Comparison of ENCODE assay signal across 24 mouse cellular contexts in the genomic region with DNA sequence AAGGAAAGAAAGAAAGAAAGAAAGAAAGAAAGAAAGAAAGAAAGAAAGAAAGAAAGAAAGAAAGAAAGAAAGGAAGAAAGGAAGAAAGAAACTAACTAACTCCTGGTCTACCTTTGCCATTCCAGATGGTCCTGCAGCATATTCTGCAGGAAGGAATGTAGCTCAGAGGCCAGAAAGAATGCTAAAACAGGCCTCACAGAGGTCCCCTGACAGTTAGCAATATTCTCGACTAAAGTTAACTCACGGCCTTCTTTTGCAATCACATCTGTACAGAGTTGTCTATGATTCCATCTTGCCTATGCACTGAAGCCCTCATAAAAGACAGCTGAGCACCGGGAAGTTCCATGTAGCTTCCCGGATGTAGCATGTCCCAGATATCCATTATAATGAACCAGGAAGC. TPM values are rescaled to one million over a fixed set of nuclear protein-coding genes. Genes with fewer than 3 reads are reported as not detected.
DNase-seq lines count a peak whose midpoint lies in the region; ATAC-seq and TF ChIP-seq lines count a peak whose summit lies in the region.
"Had no signal": no experiment of that assay in that cellular context is flagged by ENCODE, and none has a peak within 500 bp of the region (broad histone marks: within the 10 kb centered on the region; RNA-seq: fewer than 3 reads in every experiment).

No protein-coding gene starts in this region.

- WGBS in embryonic facial prominence, embryonic 14.5 days, result 68% methylated on average over 4 of the region's 4 CpGs
- 90% methylated on average over 4 of the region's 4 CpGs for WGBS in embryonic facial prominence, embryonic 10.5 days
- 93% methylated on average over 4 of the region's 4 CpGs for WGBS in olfactory bulb, adult 2 months
- 91% methylated on average over 4 of the region's 4 CpGs for WGBS in midbrain, postnatal 0 days

- H3K9me3 ChIP-seq in embryonic facial prominence, embryonic 14.5 days (ENCODE audit: control insufficient read depth, low read length), result no peaks in the 10 kb centered on the region
- H3K9me3 ChIP-seq in embryonic facial prominence, embryonic 10.5 days, result no peaks in the 10 kb centered on the region
- H3K9me3 ChIP-seq in midbrain, postnatal 0 days (ENCODE audit: low read length), result no peaks in the 10 kb centered on the region
- H3K9me3 ChIP-seq: embryonic facial prominence, embryonic 12.5 days; embryonic facial prominence, embryonic 15.5 days; forebrain, embryonic 13.5 days; forebrain, embryonic 15.5 days had no signal

- no peak for ATAC-seq in embryonic facial prominence, embryonic 14.5 days (ENCODE audit: low read depth)
- ATAC-seq in midbrain, postnatal 0 days (ENCODE audit: low FRiP score), result no peak
- no peak for ATAC-seq in erythroblast, adult 5-6 weeks (replicated peaks; ENCODE audit: low FRiP score, poor library complexity, severe bottlenecking)
- ATAC-seq: activated CD4-positive, CD25-positive, alpha-beta regulatory T cell, adult 4 months; forebrain, embryonic 13.5 days; forebrain, embryonic 15.5 days; forebrain, postnatal 0 days; Patski had no signal

- H3K4me1 ChIP-seq in embryonic facial prominence, embryonic 14.5 days (ENCODE audit: control insufficient read depth, insufficient read depth, low read length), result peaks cover 5% of the 10 kb centered on the region; the same call in 1 of the 2 replicates
- H3K4me1 ChIP-seq in embryonic facial prominence, embryonic 10.5 days, result peaks cover 10% of the 10 kb centered on the region
- H3K4me1 ChIP-seq in olfactory bulb, adult 2 months (ENCODE audit: control insufficient read depth, insufficient read depth, low read length), result peaks cover 19% of the 10 kb centered on the region
- H3K4me1 ChIP-seq in midbrain, postnatal 0 days (ENCODE audit: insufficient read depth, low read length), result no peaks in the 10 kb centered on the region
- H3K4me1 ChIP-seq: forebrain, embryonic 13.5 days; forebrain, embryonic 15.5 days had no signal

- DNase-seq in embryonic facial prominence, embryonic 14.5 days (ENCODE audit: low spot score), result peak; percentile 20
- no peak for DNase-seq in embryonic facial prominence, embryonic 10.5 days (ENCODE audit: low spot score)
- peak; percentile 44 for DNase-seq in 3T3-L1 (ENCODE audit: low read depth, low spot score)
- DNase-seq in adipocyte (ENCODE audit: low spot score), result peak; percentile 53
- DNase-seq in midbrain, postnatal 0 days (ENCODE audit: low spot score), result no peak
- DNase-seq: adrenal gland, adult 2 months; adrenal gland, postnatal 10 days; adrenal gland, postnatal 25 days; cerebellum, adult 11 months; cerebellum, adult 18-20 months; cerebellum, adult 8-10 months; cerebellum, adult 9-11 months; cerebellum, postnatal 14 days; cerebellum, postnatal 36 days; embryo, embryonic 11 days; forebrain, postnatal 0 days had no signal

- no peaks in the 10 kb centered on the region for H3K27me3 ChIP-seq in embryonic facial prominence, embryonic 14.5 days (replicated peaks; ENCODE audit: control insufficient read depth, insufficient read depth, low read length)
- no peaks in the 10 kb centered on the region for H3K27me3 ChIP-seq in embryonic facial prominence, embryonic 10.5 days (replicated peaks; ENCODE audit: low read depth, poor library complexity, severe bottlenecking)
- H3K27me3 ChIP-seq in midbrain, postnatal 0 days (ENCODE audit: insufficient read depth, low read length), result no peaks in the 10 kb centered on the region
- H3K27me3 ChIP-seq: embryonic facial prominence, embryonic 12.5 days; embryonic facial prominence, embryonic 15.5 days; forebrain, embryonic 15.5 days; Patski had no signal

- no peak for TF ChIP-seq CTCF in olfactory bulb, adult 2 months (IDR thresholded peaks at IDR 0.05; ENCODE audit: insufficient read depth, low read depth, low read length)
- TF ChIP-seq CTCF in midbrain, postnatal 0 days (IDR thresholded peaks at IDR 0.05), result no peak

- H3K27ac ChIP-seq in embryonic facial prominence, embryonic 14.5 days (replicated peaks; ENCODE audit: low read depth, low read length), result no peak overlapping the region
- no peak overlapping the region for H3K27ac ChIP-seq in embryonic facial prominence, embryonic 10.5 days (replicated peaks)
- peak overlapping the region; percentile 94 for H3K27ac ChIP-seq in olfactory bulb, adult 2 months (ENCODE audit: insufficient read depth, low read depth, low read length)
- H3K27ac ChIP-seq in midbrain, postnatal 0 days (ENCODE audit: low read depth, low read length), result no peak overlapping the region
- H3K27ac ChIP-seq: embryonic facial prominence, embryonic 12.5 days; embryonic facial prominence, embryonic 15.5 days; forebrain, embryonic 13.5 days; forebrain, embryonic 15.5 days had no signal

- TF ChIP-seq POLR2A in olfactory bulb, adult 2 months (IDR thresholded peaks at IDR 0.05; ENCODE audit: insufficient read depth, low read depth, low read length), result no peak

- no peaks in the 10 kb centered on the region for H3K36me3 ChIP-seq in embryonic facial prominence, embryonic 14.5 days (ENCODE audit: control insufficient read depth, insufficient read depth, low read length)
- no peaks in the 10 kb centered on the region for H3K36me3 ChIP-seq in embryonic facial prominence, embryonic 10.5 days (replicated peaks)
- H3K36me3 ChIP-seq in midbrain, postnatal 0 days (ENCODE audit: insufficient read depth, low read length), result no peaks in the 10 kb centered on the region
- H3K36me3 ChIP-seq: embryonic facial prominence, embryonic 12.5 days; embryonic facial prominence, embryonic 15.5 days; forebrain, embryonic 15.5 days had no signal

- no peak overlapping the region for H3K9ac ChIP-seq in embryonic facial prominence, embryonic 14.5 days (ENCODE audit: low read depth, low read length)
- H3K9ac ChIP-seq in midbrain, postnatal 0 days (replicated peaks; ENCODE audit: low read length, poor library complexity, severe bottlenecking), result no peak overlapping the region
- H3K9ac ChIP-seq: embryonic facial prominence, embryonic 12.5 days; embryonic facial prominence, embryonic 15.5 days; forebrain, embryonic 13.5 days; forebrain, embryonic 15.5 days; forebrain, postnatal 0 days had no signal

- H3K4me2 ChIP-seq in embryonic facial prominence, embryonic 14.5 days (ENCODE audit: low read depth, low read length), result no peak overlapping the region
- no peak overlapping the region for H3K4me2 ChIP-seq in midbrain, postnatal 0 days (ENCODE audit: low read depth, low read length, poor library complexity, severe bottlenecking)
- H3K4me2 ChIP-seq: embryonic facial prominence, embryonic 12.5 days; embryonic facial prominence, embryonic 15.5 days; forebrain, embryonic 13.5 days; forebrain, embryonic 15.5 days had no signal

- no peak overlapping the region for H3K4me3 ChIP-seq in embryonic facial prominence, embryonic 14.5 days (ENCODE audit: low read depth, low read length)
- no peak overlapping the region for H3K4me3 ChIP-seq in embryonic facial prominence, embryonic 10.5 days
- H3K4me3 ChIP-seq in olfactory bulb, adult 2 months (ENCODE audit: insufficient read depth, low read depth, low read length), result no peak overlapping the region
- H3K4me3 ChIP-seq in midbrain, postnatal 0 days (ENCODE audit: low read depth, low read length), result no peak overlapping the region
- H3K4me3 ChIP-seq: embryonic facial prominence, embryonic 12.5 days; embryonic facial prominence, embryonic 15.5 days; forebrain, embryonic 13.5 days; forebrain, embryonic 15.5 days had no signal

RNA-seq across cellular contexts. Expression of a gene that starts 33.4 kb away (rescaled TPM):
- polyA plus RNA-seq in embryonic facial prominence, embryonic 14.5 days (2014; fragmentation: Nextera tagmentation; extraction: Ambion mirVana), result 51.8 and 55.4 TPM in 2 replicates
- polyA plus RNA-seq in embryonic facial prominence, embryonic 10.5 days (2016; fragmentation: Nextera tagmentation; extraction: Ambion mirVana), result 39.8 and 41.0 TPM in 2 replicates
- polyA plus RNA-seq in olfactory bulb, adult 2 months (2012; ENCODE audit: insufficient read depth, insufficient read length, low replicate concordance, missing spikeins), result not detected in 2 replicates
- 85.7 and 105 TPM in 2 replicates for total RNA-seq in midbrain, postnatal 0 days (2014; rRNA removed)
- 164 and 181 TPM in 2 replicates for polyA plus RNA-seq in midbrain, postnatal 0 days (2015; fragmentation: Nextera tagmentation; extraction: Ambion mirVana)
- 261 and 395 TPM in 2 replicates for total RNA-seq in erythroblast, adult 5-6 weeks (2015; ENCODE audit: low replicate concordance)
- total RNA-seq in erythroblast, adult 5-6 weeks (2017; ENCODE audit: low replicate concordance), result 226 and 278 TPM in 2 replicates

RNA-seq across cellular contexts. Expression of a gene that starts 49.9 kb away (rescaled TPM):
- 94.4 and 96.1 TPM in 2 replicates for polyA plus RNA-seq in embryonic facial prominence, embryonic 14.5 days (2014; fragmentation: Nextera tagmentation; extraction: Ambion mirVana)
- polyA plus RNA-seq in embryonic facial prominence, embryonic 10.5 days (2016; fragmentation: Nextera tagmentation; extraction: Ambion mirVana), result 78.1 and 84.9 TPM in 2 replicates
- not detected in 2 replicates for polyA plus RNA-seq in olfactory bulb, adult 2 months (2012; ENCODE audit: insufficient read depth, insufficient read length, low replicate concordance, missing spikeins)
- total RNA-seq in midbrain, postnatal 0 days (2014; rRNA removed), result 41.3 and 46.9 TPM in 2 replicates
- 103 and 111 TPM in 2 replicates for polyA plus RNA-seq in midbrain, postnatal 0 days (2015; fragmentation: Nextera tagmentation; extraction: Ambion mirVana)
- total RNA-seq in erythroblast, adult 5-6 weeks (2015; ENCODE audit: low replicate concordance), result 7.5 and 13.8 TPM in 2 replicates
- total RNA-seq in erythroblast, adult 5-6 weeks (2017; ENCODE audit: low replicate concordance), result 6.7 and 8.2 TPM in 2 replicates

Comparison
In these comparisons a context has a peak if more than half of its experiments do, and no peak if none do; other contexts are left out.
1. DNase-seq: peak in embryonic facial prominence, embryonic 14.5 days (single experiment), 3T3-L1 (single experiment) and adipocyte (single experiment); none in embryonic facial prominence, embryonic 10.5 days (single experiment) and midbrain, postnatal 0 days (single experiment).
2. RNA of a gene that starts 49.9 kb away (polyA plus RNA-seq): 103 to 111 TPM in midbrain, postnatal 0 days, 94.4 to 96.1 TPM in embryonic facial prominence, embryonic 14.5 days and 78.1 to 84.9 TPM in embryonic facial prominence, embryonic 10.5 days; not detected in olfactory bulb, adult 2 months; every median in the first group is over 10 times any median in the second.